Mouse (Mus musculus): ENCODE measurements around the gene Ppm1h. TPM values are rescaled to one million over a fixed set of nuclear protein-coding genes. Genes with fewer than 3 reads are reported as not detected.
A peak's percentile ranks its signal among the peaks of the same experiment; 100 is the strongest.

The Ppm1h gene
- total RNA-seq, 2 experiments from 2014 or later: 6.9 to 7.3 TPM

GRCm38 (mm10) chr10:122746211-122746610 is 67.6 kb downstream of the Ppm1h start:
- no peak for DNase-seq

GRCm38 (mm10) chr10:122747151-122747925 is 68.8 kb downstream of the Ppm1h start:
- DNase-seq: no peak

- no peak for DNase-seq
Measured at GRCm38 (mm10) chr10:122748361-122748951, 69.9 kb downstream of the Ppm1h start.

GRCm38 (mm10) chr10:122749071-122749470 is 70.5 kb downstream of the Ppm1h start:
- no peak for DNase-seq

- no peak for DNase-seq
Measured at GRCm38 (mm10) chr10:122749876-122750275, 71.3 kb downstream of the Ppm1h start.

GRCm38 (mm10) chr10:122752950-122753923 is 74.7 kb downstream of the Ppm1h start:
- no peak for DNase-seq

- DNase-seq: peak; percentile 21 to 25
Measured at GRCm38 (mm10) chr10:122753924-122754307, 75.4 kb downstream of the Ppm1h start.

- no peak for DNase-seq
Measured at GRCm38 (mm10) chr10:122754967-122755366, 76.4 kb downstream of the Ppm1h start.

GRCm38 (mm10) chr10:122756879-122757530 is 78.4 kb downstream of the Ppm1h start:
- no peak for DNase-seq

GRCm38 (mm10) chr10:122757727-122758126 is 79.2 kb downstream of the Ppm1h start:
- DNase-seq: no peak

- DNase-seq: no peak
Measured at GRCm38 (mm10) chr10:122758346-122758745, 79.8 kb downstream of the Ppm1h start.

GRCm38 (mm10) chr10:122759729-122760128 is 81.2 kb downstream of the Ppm1h start:
- no peak for DNase-seq

- DNase-seq: no peak
Measured at GRCm38 (mm10) chr10:122760469-122761307, 82.1 kb downstream of the Ppm1h start.

- no peak for DNase-seq
Measured at GRCm38 (mm10) chr10:122762772-122763511, 84.4 kb downstream of the Ppm1h start.

- DNase-seq: no peak
Measured at GRCm38 (mm10) chr10:122763596-122763995, 85.0 kb downstream of the Ppm1h start.

GRCm38 (mm10) chr10:122764653-122765052 is 86.1 kb downstream of the Ppm1h start:
- DNase-seq: no peak

- DNase-seq: peak; percentile 40 to 66
Measured at GRCm38 (mm10) chr10:122765521-122765920, 87.0 kb downstream of the Ppm1h start.

- peak in 1 of 2 experiments; percentile 32 for DNase-seq
Measured at GRCm38 (mm10) chr10:122765992-122766391, 87.4 kb downstream of the Ppm1h start.

- no peak for DNase-seq
Measured at GRCm38 (mm10) chr10:122768204-122768892, 89.8 kb downstream of the Ppm1h start.

- DNase-seq: no peak
Measured at GRCm38 (mm10) chr10:122768893-122769341, 90.4 kb downstream of the Ppm1h start.
